Mouse (Mus musculus): ENCODE measurements around the gene Sobp. TPM values are rescaled to one million over a fixed set of nuclear protein-coding genes. Genes with fewer than 3 reads are reported as not detected.
A peak's percentile ranks its signal among the peaks of the same experiment; 100 is the strongest.

Sobp gene
- polyA plus RNA-seq, 1 experiment from 2014 or later = 1.7 TPM

GRCm38 (mm10) chr10:42962655-42963054, 211.7 kb downstream of the Sobp start:
- 82% methylated on average over 13 of the region's 13 CpGs for WGBS
- no peak overlapping the region for H3K27ac ChIP-seq (replicated peaks)
- no peaks in the 10 kb centered on the region for H3K36me3 ChIP-seq
- peaks cover 7% of the 10 kb centered on the region for H3K4me1 ChIP-seq
- no peak overlapping the region for H3K4me3 ChIP-seq
- no peak overlapping the region for H3K9ac ChIP-seq
- H3K4me2 ChIP-seq = no peak overlapping the region
- H3K9me3 ChIP-seq = no peaks in the 10 kb centered on the region
- peaks cover 2% of the 10 kb centered on the region for H3K27me3 ChIP-seq (replicated peaks)
- no peak for ATAC-seq (ENCODE audit: extremely low read depth, insufficient number of reproducible peaks, low FRiP score, low TSS enrichment)

GRCm38 (mm10) chr10:42962181-42962601, 212.1 kb downstream of the Sobp start:
- Histone ChIP-seq H3K27ac (replicated peaks) (no peak overlapping the region), H3K4me1 (peaks cover 10% of the 10 kb centered on the region), H3K9ac (no peak overlapping the region), H3K36me3 (no peaks in the 10 kb centered on the region), H3K4me3 (no peak overlapping the region), H3K27me3 (replicated peaks) (peaks cover 7% of the 10 kb centered on the region), H3K9me3 (no peaks in the 10 kb centered on the region), H3K4me2 (no peak overlapping the region)
- ATAC-seq (ENCODE audit: extremely low read depth, insufficient number of reproducible peaks, low FRiP score, low TSS enrichment) = no peak
- WGBS = 74% methylated on average over 6 of the region's 6 CpGs

DNA sequence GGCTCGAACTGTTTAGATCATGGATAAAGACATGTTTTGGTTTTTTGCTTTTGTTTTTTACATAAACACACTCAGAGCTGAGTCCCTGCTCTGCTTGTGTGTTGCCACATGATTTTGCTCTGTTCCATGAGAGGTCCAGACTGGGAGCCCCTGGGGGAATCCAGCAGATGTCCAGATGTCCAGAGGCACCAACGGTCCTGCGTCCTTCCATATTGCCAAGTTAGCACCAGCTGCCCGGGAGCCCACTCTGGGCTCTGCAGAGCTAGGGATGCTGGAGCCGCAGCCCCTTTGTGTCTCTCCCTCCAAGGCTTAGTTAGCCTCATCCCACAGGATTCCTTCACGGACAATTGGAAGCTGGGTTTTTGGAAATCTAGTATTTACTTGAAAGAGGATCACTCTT, 212.6 kb downstream of the Sobp start:
- no peak for ATAC-seq (ENCODE audit: extremely low read depth, insufficient number of reproducible peaks, low FRiP score, low TSS enrichment)
- no peak overlapping the region for H3K27ac ChIP-seq (replicated peaks)
- 77% methylated on average over 6 of the region's 6 CpGs for WGBS

GRCm38 (mm10) chr10:42958686-42959085, 215.6 kb downstream of the Sobp start:
- no peaks in the 10 kb centered on the region for H3K9me3 ChIP-seq
- H3K4me2 ChIP-seq = peak overlapping the region; percentile 71
- ATAC-seq (ENCODE audit: extremely low read depth, insufficient number of reproducible peaks, low FRiP score, low TSS enrichment) = no peak
- H3K4me3 ChIP-seq = peak overlapping the region; percentile 50
- 65% methylated on average over 4 of the region's 4 CpGs for WGBS
- no peak overlapping the region for H3K27ac ChIP-seq (replicated peaks)
- peaks cover 27% of the 10 kb centered on the region for H3K27me3 ChIP-seq (replicated peaks)
- peaks cover 10% of the 10 kb centered on the region for H3K4me1 ChIP-seq
- no peaks in the 10 kb centered on the region for H3K36me3 ChIP-seq
- no peak overlapping the region for H3K9ac ChIP-seq

More for the DNA sequence above, 212.6 kb downstream of the Sobp start:
- Histone ChIP-seq H3K4me2 (no peak overlapping the region), H3K9me3 (no peaks in the 10 kb centered on the region), H3K4me1 (peaks cover 10% of the 10 kb centered on the region), H3K36me3 (no peaks in the 10 kb centered on the region), H3K4me3 (no peak overlapping the region), H3K9ac (no peak overlapping the region), H3K27me3 (replicated peaks) (peaks cover 11% of the 10 kb centered on the region)

- Histone ChIP-seq H3K9me3 (no peaks in the 10 kb centered on the region), H3K27ac (replicated peaks) (no peak overlapping the region), H3K36me3 (no peaks in the 10 kb centered on the region), H3K27me3 (replicated peaks) (peaks cover 31% of the 10 kb centered on the region), H3K4me3 (peak overlapping the region; percentile 50), H3K9ac (peak overlapping the region; percentile 72), H3K4me1 (peaks cover 10% of the 10 kb centered on the region), H3K4me2 (peak overlapping the region; percentile 71)
- 6% methylated on average over 21 of the region's 21 CpGs for WGBS
- ATAC-seq (ENCODE audit: extremely low read depth, insufficient number of reproducible peaks, low FRiP score, low TSS enrichment) = no peak
Observed at GRCm38 (mm10) chr10:42957881-42958651, 216.3 kb downstream of the Sobp start.

GRCm38 (mm10) chr10:42955205-42955604, 219.1 kb downstream of the Sobp start:
- Histone ChIP-seq H3K4me1 (peaks cover 24% of the 10 kb centered on the region), H3K9ac (no peak overlapping the region)
- 89% methylated on average over 3 of the region's 3 CpGs for WGBS

GRCm38 (mm10) chr10:42953601-42954000, 220.7 kb downstream of the Sobp start:
- no peak for ATAC-seq (ENCODE audit: extremely low read depth, insufficient number of reproducible peaks, low FRiP score, low TSS enrichment)
- Histone ChIP-seq H3K4me1 (peaks cover 34% of the 10 kb centered on the region), H3K27ac (replicated peaks) (no peak overlapping the region)

More at GRCm38 (mm10) chr10:42955205-42955604, 219.1 kb downstream of the Sobp start:
- Histone ChIP-seq H3K27ac (replicated peaks) (no peak overlapping the region), H3K27me3 (replicated peaks) (peaks cover 31% of the 10 kb centered on the region), H3K36me3 (no peaks in the 10 kb centered on the region), H3K4me2 (no peak overlapping the region), H3K4me3 (no peak overlapping the region), H3K9me3 (no peaks in the 10 kb centered on the region)
- ATAC-seq (ENCODE audit: extremely low read depth, insufficient number of reproducible peaks, low FRiP score, low TSS enrichment) = no peak

More at GRCm38 (mm10) chr10:42953601-42954000, 220.7 kb downstream of the Sobp start:
- no peak overlapping the region for H3K9ac ChIP-seq
- no peak overlapping the region for H3K4me3 ChIP-seq
- peaks cover 31% of the 10 kb centered on the region for H3K27me3 ChIP-seq (replicated peaks)
- H3K4me2 ChIP-seq = no peak overlapping the region
- no peaks in the 10 kb centered on the region for H3K9me3 ChIP-seq
- no peaks in the 10 kb centered on the region for H3K36me3 ChIP-seq
- WGBS = 60% methylated on average over 5 of the region's 5 CpGs

Other genes with a start within 250 kb of the Sobp start
- 0.52 and 0.64 TPM in 2 replicates for gene 9030612E09Rik, start 174 bp upstream of the Sobp start, polyA plus RNA-seq (2015; fragmentation: Nextera tagmentation; extraction: Ambion mirVana)
- gene Pdss2, start 47.0 kb upstream of the Sobp start, polyA plus RNA-seq (2015; fragmentation: Nextera tagmentation; extraction: Ambion mirVana) = 9.7 and 11.4 TPM in 2 replicates

Measured in heart, embryonic 13.5 days (tissue).